Mouse (Mus musculus) bone marrow macrophage, adult 2 months (primary cell): ENCODE results near the gene Scarb2.

ENCODE experiments used
- CTCF ChIP-seq: IDR thresholded peaks from 2 replicates; pipeline ENCODE4 v1.5.1; 2012; ENCODE audit warnings: low read depth, mild to moderate bottlenecking, low read length, moderate library complexity
- POLR2A ChIP-seq: IDR thresholded peaks from 2 replicates; pipeline ENCODE4 v1.6.1; 2012; ENCODE audit warnings: mild to moderate bottlenecking, low read depth, low read length, borderline replicate concordance

DNA sequence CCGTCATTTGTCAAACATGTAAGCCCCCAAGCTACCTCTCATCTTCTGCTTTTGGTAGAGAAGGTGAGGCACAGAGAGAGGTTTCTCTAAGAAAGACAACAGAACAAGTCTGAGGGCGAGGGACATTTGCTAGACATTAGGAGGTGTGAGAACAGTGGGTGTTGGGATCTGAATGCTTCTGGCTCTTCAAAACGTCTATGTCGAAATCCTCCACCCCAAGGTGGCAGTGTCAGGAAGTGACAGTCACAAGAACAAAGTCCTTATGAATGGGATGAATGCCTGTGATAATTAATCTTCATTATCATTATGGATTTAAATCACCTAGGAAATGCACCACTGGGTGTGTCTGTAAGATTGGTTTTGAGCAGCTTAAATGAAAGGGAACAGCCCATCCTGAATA, 11.3 kb downstream of the Scarb2 start:
- TF ChIP-seq POLR2A (no peak), CTCF (no peak)
